Mouse (Mus musculus) liver, adult 2 months (tissue): Measurements from ENCODE around the gene Fzd4. TPM values are rescaled to one million over a fixed set of nuclear protein-coding genes. Genes with fewer than 3 reads are reported as not detected.
A peak's percentile ranks its signal among the peaks of the same experiment; 100 is the strongest.

Source experiments
- DNase-seq: peaks from one replicate; pipeline ENCODE4 v3.0.0-alpha.2; 2011; ENCODE audit warnings: low read depth, low spot score; ENCODE audit errors: extremely low read depth
- H3K27ac ChIP-seq: fragments of 200-500 bp; replicated peaks from 2 replicates; pipeline ENCODE4 v1.5.1; 2012; ENCODE audit warnings: low read depth, mild to moderate bottlenecking, control low read depth, inconsistent platforms, low read length; ENCODE audit not compliant: insufficient read depth
- H3K27me3 ChIP-seq: fragments of 200-500 bp; 2 replicates; pipeline ENCODE4 v1.6.1; 2012; ENCODE audit warnings: mild to moderate bottlenecking, moderate library complexity, low read length, inconsistent platforms; ENCODE audit not compliant: control insufficient read depth, insufficient read depth
- H3K36me3 ChIP-seq: fragments of 200-500 bp; 2 replicates; pipeline ENCODE4 v1.6.1; 2012; ENCODE audit warnings: low read length, inconsistent platforms; ENCODE audit not compliant: control insufficient read depth, insufficient read depth
- H3K4me1 ChIP-seq: fragments of 200-500 bp; 2 replicates; pipeline ENCODE4 v1.6.1; 2011; ENCODE audit warnings: low read length; ENCODE audit not compliant: control insufficient read depth, insufficient read depth
- H3K4me3 ChIP-seq: fragments of 200-500 bp; 2 replicates; pipeline ENCODE4 v1.5.1; 2011; ENCODE audit warnings: low read depth, mild to moderate bottlenecking, control low read depth, low read length, moderate library complexity; ENCODE audit not compliant: insufficient read depth
- H3K79me2 ChIP-seq: fragments of 200-500 bp; 2 replicates; pipeline ENCODE4 v1.6.1; 2012; ENCODE audit warnings: inconsistent platforms, mild to moderate bottlenecking, low read length, moderate library complexity; ENCODE audit not compliant: control insufficient read depth, insufficient read depth
- H3K9ac ChIP-seq: fragments of 200-500 bp; 2 replicates; pipeline ENCODE4 v1.6.1; 2012; ENCODE audit warnings: low read depth, mild to moderate bottlenecking, control low read depth, inconsistent platforms, low read length
- CTCF ChIP-seq: fragments of 200-500 bp; IDR thresholded peaks from 2 replicates; pipeline ENCODE4 v1.5.1; 2011; ENCODE audit warnings: low read depth, low read length, control low read depth
- POLR2A ChIP-seq: fragments of 200-500 bp; IDR thresholded peaks from 2 replicates; pipeline ENCODE4 v1.6.1; 2011; ENCODE audit warnings: low read length, control low read depth; ENCODE audit not compliant: insufficient read depth; ENCODE audit errors: extremely low read depth
- WGBS: fragments of 180-500 bp; shearing (Covaris S2); methylation state at CpG from one replicate; pipeline ENCODE4 v1.1.7; 2018; 5-methylcytosine and 5-hydroxymethylcytosine counted together
- polyA plus RNA-seq: library from polyadenylated mRNA; depleted of rRNA; stranded (reverse); fragments of >200 nt; gene quantifications from 2 replicates; pipeline ENCODE4 v1.2.3, GENCODE M21; 2012
- total RNA-seq: library from RNA; depleted of rRNA; stranded (reverse); fragments of >200 nt; gene quantifications from 2 replicates; pipeline ENCODE4 v1.2.3, GENCODE M21; 2014

Gene Fzd4
- total and polyA plus RNA-seq, 2 experiments = 4.8 to 11.5 TPM

DNA sequence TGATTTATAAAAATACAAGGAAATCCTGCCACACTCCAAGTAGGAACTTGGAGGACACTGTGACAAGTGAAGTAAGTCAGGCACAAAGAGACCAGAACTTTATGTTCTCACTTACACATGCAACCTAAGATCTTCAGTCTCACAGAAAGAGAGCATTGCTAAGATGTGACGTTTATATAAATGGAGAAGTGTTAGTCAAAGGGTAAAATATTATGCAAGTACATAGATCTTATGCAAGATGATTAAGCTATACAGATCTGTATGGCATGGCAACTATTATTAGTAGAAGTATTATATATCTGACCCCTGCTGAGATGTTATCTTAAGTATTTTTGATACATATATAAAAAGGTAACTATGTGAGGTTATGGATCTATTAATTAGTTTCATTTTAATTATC, 8.8 kb upstream of the Fzd4 start:
- H3K27ac ChIP-seq = no peak overlapping the region
- no peak overlapping the region for H3K9ac ChIP-seq
- H3K4me3 ChIP-seq = no peak overlapping the region
- H3K27me3 ChIP-seq = no peaks in the 10 kb centered on the region
- H3K36me3 ChIP-seq = no peaks in the 10 kb centered on the region
- DNase-seq = no peak
- WGBS = 81% methylated on average over 1 of the region's 1 CpGs
- peaks cover 11% of the 10 kb centered on the region for H3K4me1 ChIP-seq
- TF ChIP-seq POLR2A (no peak), CTCF (no peak)
- H3K79me2 ChIP-seq = no peaks in the 10 kb centered on the region; the same call in 1 of the 2 replicates

DNA sequence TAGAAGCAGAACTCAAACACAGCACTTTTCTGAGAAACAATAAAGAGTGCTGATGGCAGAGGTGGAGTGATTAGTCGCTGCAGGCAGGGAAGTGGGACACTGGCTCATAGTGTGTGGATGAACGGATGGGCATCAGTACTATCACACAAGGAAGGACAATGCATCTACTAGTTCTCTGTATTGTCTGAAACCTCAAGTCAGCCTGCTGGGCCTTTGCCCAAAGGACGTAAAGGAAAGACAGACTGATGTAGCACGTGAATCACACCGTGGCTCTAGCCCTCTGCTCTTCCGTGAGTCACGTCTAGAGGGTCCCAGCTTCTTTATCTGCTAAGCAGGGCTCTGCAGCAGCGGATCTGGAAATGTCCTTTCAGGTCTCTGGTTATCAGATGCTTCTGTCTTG, 7.8 kb upstream of the Fzd4 start:
- TF ChIP-seq CTCF (no peak), POLR2A (no peak)
- Histone ChIP-seq H3K27me3 (no peaks in the 10 kb centered on the region), H3K9ac (no peak overlapping the region), H3K4me3 (no peak overlapping the region), H3K27ac (no peak overlapping the region), H3K79me2 (no peaks in the 10 kb centered on the region; the same call in none of the 2 replicates), H3K4me1 (peaks cover 10% of the 10 kb centered on the region), H3K36me3 (no peaks in the 10 kb centered on the region)
- DNase-seq = no peak
- 80% methylated on average over 8 of the region's 8 CpGs for WGBS

DNA sequence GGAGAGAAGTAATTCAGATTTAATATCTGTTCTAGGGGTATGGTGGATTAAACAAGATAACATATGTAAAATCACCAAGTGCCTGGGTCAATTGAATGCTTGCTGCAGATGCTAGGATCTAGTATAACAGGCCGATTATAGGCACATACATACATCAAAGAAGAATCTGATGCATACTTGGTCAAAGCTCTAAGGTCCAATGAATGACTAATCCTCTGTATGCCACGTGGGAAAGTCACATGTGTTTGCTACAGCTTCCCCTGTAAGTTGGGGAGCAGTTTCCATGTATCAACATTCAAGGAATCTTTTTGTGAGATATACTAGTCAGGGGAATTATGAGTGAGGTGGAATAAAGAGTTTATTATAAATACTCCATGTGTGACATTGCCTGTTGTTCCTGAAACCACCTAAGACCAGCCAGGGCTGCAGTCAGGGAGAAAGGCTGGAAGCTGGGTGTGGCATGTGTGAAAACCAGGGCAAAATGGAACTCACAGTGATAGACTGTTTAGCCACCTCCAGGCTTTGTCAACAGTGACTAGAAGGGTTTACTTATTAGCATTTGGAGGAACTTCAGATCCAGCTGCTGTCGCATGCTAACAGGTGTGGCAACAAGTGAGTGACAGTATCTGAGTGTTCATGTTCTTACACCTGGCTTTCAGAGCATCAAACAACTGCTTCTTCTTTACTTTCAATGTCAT, 6.2 kb upstream of the Fzd4 start:
- no peaks in the 10 kb centered on the region for H3K36me3 ChIP-seq

DNA sequence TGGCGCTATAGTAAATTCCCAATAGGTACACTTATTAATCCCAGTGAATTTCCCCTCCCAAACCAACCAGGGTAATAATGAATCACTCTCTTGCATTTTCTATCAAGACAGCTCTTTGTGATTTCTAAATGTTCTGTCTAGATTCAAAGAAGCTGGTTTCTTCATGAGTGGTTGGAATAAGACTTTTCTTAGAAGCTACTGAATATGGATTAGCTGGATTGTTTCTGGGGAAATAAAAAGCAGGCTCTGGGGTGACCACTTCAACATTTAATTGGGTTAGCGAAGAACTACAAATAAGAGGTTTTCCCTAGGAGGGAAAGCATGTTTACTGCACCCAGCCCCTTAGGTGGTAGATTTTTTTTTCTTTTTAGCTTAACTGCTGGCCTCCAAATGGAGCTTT, 3.4 kb upstream of the Fzd4 start:
- no peak overlapping the region for H3K4me3 ChIP-seq
- H3K79me2 ChIP-seq = no peaks in the 10 kb centered on the region; the same call in none of the 2 replicates
- H3K36me3 ChIP-seq = no peaks in the 10 kb centered on the region
- H3K9ac ChIP-seq = no peak overlapping the region
- no peak overlapping the region for H3K27ac ChIP-seq
- TF ChIP-seq POLR2A = no peak
- no peak for TF ChIP-seq CTCF
- 99% methylated on average over 2 of the region's 2 CpGs for WGBS
- no peak for DNase-seq
- H3K27me3 ChIP-seq = no peaks in the 10 kb centered on the region
- H3K4me1 ChIP-seq = peaks cover 15% of the 10 kb centered on the region

More for the DNA sequence above, 6.2 kb upstream of the Fzd4 start:
- Histone ChIP-seq H3K4me1 (peaks cover 12% of the 10 kb centered on the region), H3K79me2 (no peaks in the 10 kb centered on the region; the same call in none of the 2 replicates), H3K27me3 (no peaks in the 10 kb centered on the region), H3K9ac (no peak overlapping the region), H3K27ac (no peak overlapping the region), H3K4me3 (no peak overlapping the region)
- DNase-seq = peak; percentile 30
- WGBS = 47% methylated on average over 3 of the region's 3 CpGs
- TF ChIP-seq POLR2A = no peak
- TF ChIP-seq CTCF = no peak

DNA sequence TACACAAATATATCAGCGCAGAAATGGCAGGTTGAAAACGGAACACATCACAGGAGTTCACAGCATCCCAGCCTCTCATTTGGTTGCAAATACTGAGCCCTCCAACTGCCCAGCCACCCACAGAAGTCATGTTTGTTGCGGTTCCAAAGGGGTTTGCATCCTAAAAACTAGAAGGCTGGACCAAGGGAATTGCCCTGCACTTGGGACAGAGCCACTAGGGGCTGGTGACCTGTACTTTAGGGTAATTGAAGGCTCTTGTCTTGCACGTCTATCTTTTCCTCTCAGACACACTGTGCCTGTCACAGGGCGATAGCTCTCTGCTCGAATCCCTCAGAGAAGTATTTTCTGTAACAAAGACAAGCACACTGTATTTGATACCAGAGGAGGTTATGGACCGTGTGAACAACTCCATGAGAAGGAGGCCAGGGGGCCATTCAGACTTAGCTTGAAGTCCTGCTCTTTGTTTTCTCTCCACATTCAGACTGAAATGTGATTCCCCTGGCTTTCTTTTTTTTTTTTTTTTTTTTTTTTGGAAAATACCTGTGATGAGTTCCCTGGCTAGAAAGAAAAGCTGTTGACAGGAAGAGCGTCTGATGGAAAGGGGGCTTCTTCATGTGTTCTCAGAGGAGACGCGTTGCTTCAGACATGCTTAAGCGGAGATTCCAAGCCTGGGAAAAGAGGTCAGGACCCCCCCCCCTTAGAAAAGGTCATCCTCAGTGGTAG, 2.9 kb upstream of the Fzd4 start:
- H3K27ac ChIP-seq = peak overlapping the region; percentile 55
- DNase-seq = no peak
- peaks cover 15% of the 10 kb centered on the region for H3K4me1 ChIP-seq
- WGBS = 79% methylated on average over 11 of the region's 11 CpGs
- H3K79me2 ChIP-seq = no peaks in the 10 kb centered on the region; the same call in none of the 2 replicates
- no peaks in the 10 kb centered on the region for H3K27me3 ChIP-seq
- no peak for TF ChIP-seq CTCF
- no peak for TF ChIP-seq POLR2A
- no peak overlapping the region for H3K9ac ChIP-seq
- no peaks in the 10 kb centered on the region for H3K36me3 ChIP-seq
- H3K4me3 ChIP-seq = no peak overlapping the region
